Mouse (Mus musculus) embryonic facial prominence, embryonic 14.5 days (tissue): ENCODE results near the gene Rpn2. TPM values are rescaled to one million over a fixed set of nuclear protein-coding genes. Genes with fewer than 3 reads are reported as not detected.

Source experiments
- ATAC-seq: fragments of 200-750 bp; cut with Nextera tagmentation; 2 replicates; pipeline ENCODE4 v1.8.0; 2017; ENCODE audit warnings: low read depth, moderate number of reproducible peaks, moderate TSS enrichment
- DNase-seq: peaks from one replicate; pipeline ENCODE4 v3.0.0-alpha.2; 2015; ENCODE audit warnings: low spot score
- H3K27ac ChIP-seq: fragments of 300-500 bp; sonication (generic); replicated peaks from 2 replicates; pipeline ENCODE4 v1.5.1; 2014; ENCODE audit warnings: low read depth, mild to moderate bottlenecking, low read length, moderate library complexity
- H3K27me3 ChIP-seq: fragments of 300-500 bp; sonication (generic); replicated peaks from 2 replicates; pipeline ENCODE4 v1.6.1; 2014; ENCODE audit warnings: low read length; ENCODE audit not compliant: control insufficient read depth, insufficient read depth
- H3K36me3 ChIP-seq: fragments of 300-500 bp; sonication (generic); 2 replicates; pipeline ENCODE4 v1.6.1; 2014; ENCODE audit warnings: low read length, mixed read lengths; ENCODE audit not compliant: control insufficient read depth, insufficient read depth
- H3K4me1 ChIP-seq: fragments of 300-500 bp; sonication (generic); 2 replicates; pipeline ENCODE4 v1.6.1; 2014; ENCODE audit warnings: antibody characterized with exemption, low read length; ENCODE audit not compliant: control insufficient read depth, insufficient read depth
- H3K4me2 ChIP-seq: fragments of 300-500 bp; sonication (generic); 2 replicates; pipeline ENCODE4 v1.6.1; 2014; ENCODE audit warnings: low read depth, mild to moderate bottlenecking, low read length, moderate library complexity, mixed read lengths
- H3K4me3 ChIP-seq: fragments of 300-500 bp; sonication (generic); 2 replicates; pipeline ENCODE4 v1.5.1; 2014; ENCODE audit warnings: low read depth, mild to moderate bottlenecking, low read length
- H3K9ac ChIP-seq: fragments of 300-500 bp; sonication (generic); 2 replicates; pipeline ENCODE4 v1.6.1; 2014; ENCODE audit warnings: low read depth, mild to moderate bottlenecking, low read length, moderate library complexity, mixed read lengths
- H3K9me3 ChIP-seq: fragments of 300-500 bp; sonication (generic); 2 replicates; pipeline ENCODE4 v1.6.1; 2016; ENCODE audit warnings: low read length; ENCODE audit not compliant: control insufficient read depth
- WGBS: fragments of 180-500 bp; shearing (Covaris S2); extraction: QIAGEN DNeasy Blood & Tissue Kit; methylation state at CpG from one replicate; pipeline ENCODE4 v1.1.7; 2014; 5-methylcytosine and 5-hydroxymethylcytosine counted together
- polyA plus RNA-seq: library from polyadenylated mRNA; unstranded; fragments of >200 nt; fragmentation: Nextera tagmentation; extraction: Ambion mirVana; gene quantifications from 2 replicates; pipeline ENCODE4 v1.2.1, GENCODE M21; 2014

The Rpn2 gene
- polyA plus RNA-seq, 1 experiment from 2014 or later: 310 TPM

GRCm38 (mm10) chr2:157332059-157332458, 53.2 kb downstream of the Rpn2 start:
- DNase-seq: peak; percentile 70
- ATAC-seq: peak; percentile 58; the same call in 1 of the 2 replicates
- H3K9me3 ChIP-seq: no peaks in the 10 kb centered on the region
- H3K27me3 ChIP-seq: no peaks in the 10 kb centered on the region
- WGBS: 54% methylated on average over 5 of the region's 5 CpGs
- H3K36me3 ChIP-seq: peaks cover 8% of the 10 kb centered on the region
- H3K27ac ChIP-seq: no peak overlapping the region
- no peak overlapping the region for H3K4me3 ChIP-seq
- H3K4me1 ChIP-seq: no peaks in the 10 kb centered on the region
- no peak overlapping the region for H3K9ac ChIP-seq
- H3K4me2 ChIP-seq: no peak overlapping the region

DNA sequence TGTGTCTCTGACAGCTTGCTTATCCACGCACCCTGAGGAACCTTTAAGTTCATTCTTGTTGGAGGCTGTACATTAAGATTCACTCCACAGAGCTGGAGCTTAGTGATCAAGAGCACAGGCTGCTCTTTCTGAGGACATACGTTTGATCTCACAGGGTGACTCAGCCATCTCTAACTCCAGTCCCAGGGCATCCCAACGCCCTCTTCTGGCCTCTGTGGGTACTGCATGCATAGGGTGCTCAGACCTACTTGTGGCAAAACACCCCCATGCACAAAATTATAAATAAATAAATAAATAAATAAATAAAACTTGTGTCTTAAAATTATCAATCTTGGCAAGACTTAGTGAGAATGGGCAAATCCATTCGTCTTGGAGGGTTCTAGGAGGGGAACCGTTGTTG, 59.8 kb downstream of the Rpn2 start:
- no peak overlapping the region for H3K4me2 ChIP-seq
- H3K4me1 ChIP-seq: peaks cover 5% of the 10 kb centered on the region; the same call in 1 of the 2 replicates
- no peak overlapping the region for H3K4me3 ChIP-seq
- H3K9me3 ChIP-seq: no peaks in the 10 kb centered on the region
- no peaks in the 10 kb centered on the region for H3K27me3 ChIP-seq
- ATAC-seq: no peak
- H3K27ac ChIP-seq: no peak overlapping the region
- H3K36me3 ChIP-seq: no peaks in the 10 kb centered on the region
- 43% methylated on average over 5 of the region's 5 CpGs for WGBS
- DNase-seq: peak; percentile 51
- H3K9ac ChIP-seq: no peak overlapping the region

DNA sequence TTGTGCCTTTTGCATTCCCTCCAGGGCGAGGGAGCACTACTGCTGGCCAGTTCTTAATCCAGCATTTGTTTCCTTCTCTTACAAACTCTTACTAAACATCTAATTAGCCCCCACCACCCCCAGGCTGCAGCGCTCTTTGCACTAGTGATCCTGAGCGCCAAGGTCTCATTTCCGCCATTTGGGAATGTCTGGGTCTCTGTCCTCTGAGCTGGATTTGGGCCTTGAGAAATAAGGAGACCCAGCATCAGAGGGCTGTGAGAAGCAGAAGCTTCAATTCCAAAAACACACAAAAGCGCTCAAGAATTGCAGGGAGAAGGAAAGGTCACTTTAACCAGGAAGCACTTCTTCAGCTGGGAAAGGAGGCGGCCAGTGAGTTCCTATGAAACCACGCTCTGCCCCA, 60.7 kb downstream of the Rpn2 start:
- H3K4me1 ChIP-seq: peaks cover 5% of the 10 kb centered on the region; the same call in 1 of the 2 replicates
- no peak for ATAC-seq
- H3K36me3 ChIP-seq: no peaks in the 10 kb centered on the region
- no peaks in the 10 kb centered on the region for H3K27me3 ChIP-seq
- no peak overlapping the region for H3K4me2 ChIP-seq
- H3K9me3 ChIP-seq: no peaks in the 10 kb centered on the region
- H3K27ac ChIP-seq: peak overlapping the region; percentile 25; the same call in 1 of the 2 replicates
- no peak overlapping the region for H3K4me3 ChIP-seq
- WGBS: 77% methylated on average over 7 of the region's 7 CpGs
- no peak overlapping the region for H3K9ac ChIP-seq
- no peak for DNase-seq

- H3K4me3 ChIP-seq: no peak overlapping the region
- peak; percentile 45; the same call in 1 of the 2 replicates for ATAC-seq
- no peaks in the 10 kb centered on the region for H3K9me3 ChIP-seq
- no peak overlapping the region for H3K9ac ChIP-seq
- no peaks in the 10 kb centered on the region for H3K36me3 ChIP-seq
- H3K27me3 ChIP-seq: no peaks in the 10 kb centered on the region
- peak; percentile 30 for DNase-seq
- H3K27ac ChIP-seq: peak overlapping the region; percentile 25; the same call in 1 of the 2 replicates
- no peak overlapping the region for H3K4me2 ChIP-seq
- 40% methylated on average over 7 of the region's 7 CpGs for WGBS
- H3K4me1 ChIP-seq: peaks cover 5% of the 10 kb centered on the region; the same call in 1 of the 2 replicates
These were observed 61.5 kb downstream of the Rpn2 start for GRCm38 (mm10) chr2:157340221-157340741.

- Histone ChIP-seq H3K27me3 (no peaks in the 10 kb centered on the region), H3K9ac (peak overlapping the region; percentile 27; the same call in 1 of the 2 replicates), H3K4me1 (peaks cover 5% of the 10 kb centered on the region; the same call in 1 of the 2 replicates), H3K4me3 (no peak overlapping the region), H3K36me3 (no peaks in the 10 kb centered on the region), H3K9me3 (no peaks in the 10 kb centered on the region), H3K4me2 (no peak overlapping the region), H3K27ac (no peak overlapping the region)
- 42% methylated on average over 11 of the region's 11 CpGs for WGBS
- ATAC-seq: peak; percentile 58
- DNase-seq: peak; percentile 84
These were observed 62.9 kb downstream of the Rpn2 start for GRCm38 (mm10) chr2:157341554-157342270.

- peaks cover 5% of the 10 kb centered on the region; the same call in 1 of the 2 replicates for H3K4me1 ChIP-seq
- H3K27me3 ChIP-seq: no peaks in the 10 kb centered on the region
- H3K4me3 ChIP-seq: no peak overlapping the region
- 0 out of 2 replicates have a peak overlapping the region, but pooled peaks have one; percentile 26 for H3K9ac ChIP-seq
- H3K9me3 ChIP-seq: no peaks in the 10 kb centered on the region
- 44% methylated on average over 5 of the region's 5 CpGs for WGBS
- ATAC-seq (no peak; the same call in 1 of the 2 replicates), DNase-seq (no peak)
- H3K36me3 ChIP-seq: no peaks in the 10 kb centered on the region
- H3K4me2 ChIP-seq: no peak overlapping the region
- H3K27ac ChIP-seq: no peak overlapping the region; the same call in 1 of the 2 replicates
These were observed 63.6 kb downstream of the Rpn2 start for GRCm38 (mm10) chr2:157342328-157342926.

DNA sequence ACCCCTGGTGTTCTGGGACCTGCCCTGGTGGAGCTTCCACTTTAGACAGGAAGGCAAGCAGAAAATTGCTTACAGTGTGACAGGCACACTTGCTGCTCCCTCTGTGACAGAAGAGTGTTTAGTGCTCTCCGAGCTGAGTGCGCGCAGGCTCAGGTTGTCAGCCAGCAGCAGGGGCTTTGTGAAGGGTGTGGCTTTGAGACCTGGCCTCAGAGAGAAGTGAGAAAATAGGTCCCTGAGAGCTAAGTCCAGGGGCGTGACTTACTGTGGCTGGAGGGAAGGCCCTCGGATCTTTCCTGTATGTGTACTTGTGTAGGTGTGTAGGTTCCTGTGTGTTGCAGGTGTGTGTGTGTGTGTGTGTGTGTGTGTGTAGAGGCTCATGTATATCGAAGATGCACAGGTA, 64.5 kb downstream of the Rpn2 start:
- H3K9ac ChIP-seq: no peak overlapping the region
- 59% methylated on average over 6 of the region's 6 CpGs for WGBS
- ATAC-seq (no peak), DNase-seq (no peak)
- H3K4me1 ChIP-seq: peaks cover 8% of the 10 kb centered on the region; the same call in 1 of the 2 replicates
- no peak overlapping the region for H3K27ac ChIP-seq
- H3K4me2 ChIP-seq: no peak overlapping the region
- no peak overlapping the region for H3K4me3 ChIP-seq
- H3K36me3 ChIP-seq: no peaks in the 10 kb centered on the region
- H3K9me3 ChIP-seq: no peaks in the 10 kb centered on the region
- no peaks in the 10 kb centered on the region for H3K27me3 ChIP-seq

- H3K27ac ChIP-seq: peak within 1 kb of the TSS; percentile 86
- no peaks in the 10 kb centered on the region for H3K9me3 ChIP-seq
- 59% methylated on average over 24 of the region's 26 CpGs for WGBS
- H3K9ac ChIP-seq: peak within 1 kb of the TSS; percentile 47
- H3K4me3 ChIP-seq: no peak within 1 kb of the TSS
- H3K27me3 ChIP-seq: no peaks in the 10 kb centered on the region
- H3K4me1 ChIP-seq: peaks cover 3% of the 10 kb centered on the region; the same call in 1 of the 2 replicates
- peak; percentile 75 for ATAC-seq
- DNase-seq: peak; percentile 89
- H3K4me2 ChIP-seq: peak within 1 kb of the TSS; percentile 10; the same call in 1 of the 2 replicates
- no peaks in the 10 kb centered on the region for H3K36me3 ChIP-seq
These were observed 68.7 kb downstream of the Rpn2 start, which contains the start of gene Ghrh for GRCm38 (mm10) chr2:157347361-157348159. Gene Ghrh, minus strand, starts transcription at chr2:157347506.
